Mouse (Mus musculus) liver, postnatal 0 days (tissue): Measurements from ENCODE around the gene Rnf150.

Source experiments
- CTCF ChIP-seq: sonication (generic); IDR thresholded peaks from 2 replicates; pipeline ENCODE4 v1.5.1; 2016; ENCODE audit warnings: antibody characterized with exemption, low read depth
- EP300 ChIP-seq: IDR thresholded peaks from 2 replicates; pipeline ENCODE4 v1.6.1; 2016; ENCODE audit warnings: antibody characterized with exemption, low read depth, mild to moderate bottlenecking

DNA sequence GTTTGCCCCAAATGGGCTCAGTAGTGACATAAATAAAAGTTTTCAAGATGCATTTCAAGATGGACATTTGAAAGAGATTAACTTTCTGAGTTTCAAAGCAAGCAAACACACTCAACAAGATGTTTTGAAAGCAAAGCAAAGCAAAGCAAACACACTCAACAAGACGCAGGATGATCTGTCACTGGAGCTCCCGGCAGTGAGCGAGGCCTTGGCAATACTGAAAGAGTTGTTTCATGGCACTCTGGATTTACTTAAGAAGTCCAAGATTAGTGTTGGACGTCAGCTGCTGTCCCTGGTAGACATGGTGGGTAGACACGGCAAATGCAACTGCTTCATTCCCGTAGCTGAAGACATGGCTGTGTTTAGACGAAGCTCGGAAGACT lies 35.3 kb downstream of the Rnf150 start:
- no peak for TF ChIP-seq CTCF
- TF ChIP-seq EP300, result no peak
